ENCODE assay signal across 35 mouse cellular contexts in the genomic region with DNA sequence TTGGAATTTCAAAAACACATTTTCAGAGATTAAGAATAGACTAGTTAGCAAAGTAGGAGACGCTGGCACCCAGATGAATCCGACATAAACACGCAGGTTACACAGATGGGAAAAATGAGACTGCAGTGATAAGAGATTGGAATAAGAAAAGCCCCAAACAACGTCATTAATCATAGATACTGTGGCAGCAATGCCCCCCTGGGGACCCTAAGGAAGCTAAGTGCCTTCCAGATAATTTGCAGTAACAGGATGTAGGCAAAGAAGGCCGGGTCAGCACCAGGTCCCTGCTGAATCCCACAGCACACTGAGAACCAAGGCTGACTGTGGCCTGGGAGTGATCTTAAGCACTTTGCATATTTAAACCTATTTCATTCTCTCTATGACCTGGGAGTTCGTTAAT. TPM values are rescaled to one million over a fixed set of nuclear protein-coding genes. Genes with fewer than 3 reads are reported as not detected.
DNase-seq lines count a peak whose midpoint lies in the region; ATAC-seq and TF ChIP-seq lines count a peak whose summit lies in the region.
"Had no signal": no experiment of that assay in that cellular context is flagged by ENCODE, and none has a peak within 500 bp of the region (broad histone marks: within the 10 kb centered on the region; RNA-seq: fewer than 3 reads in every experiment).

No protein-coding gene starts in this region.

- 55% methylated on average over 6 of the region's 6 CpGs for WGBS in hindbrain, embryonic 11.5 days
- WGBS in hindbrain, embryonic 16.5 days: 39% methylated on average over 6 of the region's 6 CpGs
- WGBS in midbrain, embryonic 13.5 days: 56% methylated on average over 6 of the region's 6 CpGs
- 54% methylated on average over 6 of the region's 6 CpGs for WGBS in midbrain, postnatal 0 days
- WGBS in hindbrain, embryonic 13.5 days: 43% methylated on average over 6 of the region's 6 CpGs

- no peaks in the 10 kb centered on the region for H3K4me1 ChIP-seq in hindbrain, embryonic 11.5 days (replicated peaks; ENCODE audit: control insufficient read depth, insufficient read depth, low read length)
- no peaks in the 10 kb centered on the region for H3K4me1 ChIP-seq in hindbrain, embryonic 16.5 days (ENCODE audit: control insufficient read depth, insufficient read depth, low read depth, low read length)
- H3K4me1 ChIP-seq in midbrain, embryonic 13.5 days (replicated peaks): peaks cover 11% of the 10 kb centered on the region
- H3K4me1 ChIP-seq in midbrain, postnatal 0 days (ENCODE audit: insufficient read depth, low read length): no peaks in the 10 kb centered on the region
- H3K4me1 ChIP-seq in hindbrain, embryonic 13.5 days (replicated peaks): peaks cover 19% of the 10 kb centered on the region
- H3K4me1 ChIP-seq: intestine, embryonic 15.5 days; limb, embryonic 15.5 days; liver, embryonic 13.5 days; megakaryocyte, embryonic 14.5 days had no signal

- H3K4me3 ChIP-seq in hindbrain, embryonic 11.5 days (ENCODE audit: low read depth, low read length): no peak overlapping the region
- no peak overlapping the region for H3K4me3 ChIP-seq in hindbrain, embryonic 16.5 days (ENCODE audit: low read length)
- H3K4me3 ChIP-seq in midbrain, embryonic 13.5 days (replicated peaks): no peak overlapping the region
- H3K4me3 ChIP-seq in midbrain, postnatal 0 days (ENCODE audit: low read depth, low read length): no peak overlapping the region
- H3K4me3 ChIP-seq in hindbrain, embryonic 13.5 days: no peak overlapping the region
- H3K4me3 ChIP-seq: embryonic facial prominence, embryonic 13.5 days; forebrain, embryonic 10.5 days; heart, adult 2 months; heart, embryonic 12.5 days; intestine, embryonic 15.5 days; kidney, embryonic 15.5 days; limb, embryonic 10.5 days; limb, embryonic 15.5 days; liver, embryonic 13.5 days; myocyte had no signal

- H3K4me2 ChIP-seq in hindbrain, embryonic 11.5 days (replicated peaks; ENCODE audit: low read depth, low read length): no peak overlapping the region
- no peak overlapping the region for H3K4me2 ChIP-seq in hindbrain, embryonic 16.5 days (ENCODE audit: low read length)
- no peak overlapping the region for H3K4me2 ChIP-seq in midbrain, embryonic 13.5 days (replicated peaks)
- H3K4me2 ChIP-seq in midbrain, postnatal 0 days (ENCODE audit: low read depth, low read length, poor library complexity, severe bottlenecking): no peak overlapping the region
- H3K4me2 ChIP-seq in hindbrain, embryonic 13.5 days: no peak overlapping the region
- H3K4me2 ChIP-seq: heart, embryonic 12.5 days; intestine, embryonic 15.5 days; kidney, embryonic 15.5 days; limb, embryonic 15.5 days; liver, embryonic 13.5 days had no signal

- ATAC-seq in hindbrain, embryonic 11.5 days (ENCODE audit: low FRiP score): peak; percentile 45; the same call in 1 of the 2 replicates
- ATAC-seq in hindbrain, embryonic 16.5 days: no peak
- no peak for ATAC-seq in midbrain, embryonic 13.5 days
- no peak for ATAC-seq in midbrain, postnatal 0 days (ENCODE audit: low FRiP score)
- no peak for ATAC-seq in hindbrain, embryonic 13.5 days (ENCODE audit: low FRiP score)
- ATAC-seq: activated CD4-positive, CD25-positive, alpha-beta regulatory T cell, adult 4 months; forebrain, embryonic 16.5 days; intestine, embryonic 15.5 days; lung, postnatal 0 days; midbrain, embryonic 16.5 days had no signal

- TF ChIP-seq CTCF in midbrain, postnatal 0 days (IDR thresholded peaks at IDR 0.05): no peak

- H3K36me3 ChIP-seq in hindbrain, embryonic 11.5 days (ENCODE audit: control insufficient read depth, insufficient read depth, low read length): no peaks in the 10 kb centered on the region
- H3K36me3 ChIP-seq in hindbrain, embryonic 16.5 days (ENCODE audit: control insufficient read depth, insufficient read depth, low read length): no peaks in the 10 kb centered on the region
- no peaks in the 10 kb centered on the region for H3K36me3 ChIP-seq in midbrain, embryonic 13.5 days
- no peaks in the 10 kb centered on the region for H3K36me3 ChIP-seq in midbrain, postnatal 0 days (ENCODE audit: insufficient read depth, low read length)
- H3K36me3 ChIP-seq in hindbrain, embryonic 13.5 days: no peaks in the 10 kb centered on the region
- H3K36me3 ChIP-seq: embryonic facial prominence, embryonic 13.5 days; forebrain, embryonic 10.5 days; heart, embryonic 12.5 days; intestine, embryonic 15.5 days; kidney, embryonic 15.5 days; limb, embryonic 10.5 days; limb, embryonic 15.5 days; liver, embryonic 13.5 days had no signal

- no peaks in the 10 kb centered on the region for H3K9me3 ChIP-seq in hindbrain, embryonic 11.5 days (ENCODE audit: control insufficient read depth, low read length)
- no peaks in the 10 kb centered on the region for H3K9me3 ChIP-seq in hindbrain, embryonic 16.5 days (ENCODE audit: control insufficient read depth, low read length)
- 0 out of 2 replicates have a peak, but pooled peaks cover 5% of the 10 kb centered on the region for H3K9me3 ChIP-seq in midbrain, embryonic 13.5 days
- H3K9me3 ChIP-seq in midbrain, postnatal 0 days (ENCODE audit: low read length): no peaks in the 10 kb centered on the region
- H3K9me3 ChIP-seq in hindbrain, embryonic 13.5 days: 0 out of 2 replicates have a peak, but pooled peaks cover 2% of the 10 kb centered on the region
- H3K9me3 ChIP-seq: intestine, embryonic 15.5 days; kidney, embryonic 15.5 days; limb, embryonic 10.5 days; limb, embryonic 15.5 days; liver, embryonic 13.5 days had no signal

- intact Hi-C loops in heart, postnatal 25 days (cut with DNase I): no loop called here

- peak; percentile 59 for DNase-seq in hindbrain, embryonic 11.5 days (ENCODE audit: low spot score)
- DNase-seq in midbrain, postnatal 0 days (ENCODE audit: low spot score): no peak
- peak; percentile 59 for DNase-seq in mesoderm, embryonic 11.5 days (ENCODE audit: low read depth, low spot score)
- DNase-seq in heart, postnatal 25 days (ENCODE audit: low spot score): no peak
- DNase-seq: adrenal gland, adult 2 months; adrenal gland, postnatal 36 days; B cell, adult 2 months; cerebellum, adult 2 months; cerebellum, postnatal 14 days; heart, adult 2 months; kidney, postnatal 4 days; liver, embryonic 13.5 days; lung, adult 18-20 months; lung, postnatal 4 days; right cerebral cortex, postnatal 4 days; thymus, adult 18-20 months; thymus, postnatal 25 days had no signal

- H3K27me3 ChIP-seq in hindbrain, embryonic 11.5 days (ENCODE audit: control insufficient read depth, insufficient read depth, low read length): no peaks in the 10 kb centered on the region
- H3K27me3 ChIP-seq in hindbrain, embryonic 16.5 days (replicated peaks; ENCODE audit: control insufficient read depth, insufficient read depth, low read length): no peaks in the 10 kb centered on the region
- H3K27me3 ChIP-seq in midbrain, embryonic 13.5 days: no peaks in the 10 kb centered on the region
- no peaks in the 10 kb centered on the region for H3K27me3 ChIP-seq in midbrain, postnatal 0 days (ENCODE audit: insufficient read depth, low read length)
- no peaks in the 10 kb centered on the region for H3K27me3 ChIP-seq in hindbrain, embryonic 13.5 days
- H3K27me3 ChIP-seq: embryonic facial prominence, embryonic 13.5 days; heart, embryonic 12.5 days; intestine, embryonic 15.5 days; kidney, embryonic 15.5 days; limb, embryonic 15.5 days; liver, embryonic 13.5 days; megakaryocyte, embryonic 14.5 days had no signal

- H3K27ac ChIP-seq in hindbrain, embryonic 11.5 days (ENCODE audit: low read depth, low read length): no peak overlapping the region
- H3K27ac ChIP-seq in hindbrain, embryonic 16.5 days (ENCODE audit: low read depth, low read length): no peak overlapping the region
- 0 out of 2 replicates have a peak overlapping the region, but pooled peaks have one; percentile 35 for H3K27ac ChIP-seq in midbrain, embryonic 13.5 days
- no peak overlapping the region for H3K27ac ChIP-seq in midbrain, postnatal 0 days (ENCODE audit: low read depth, low read length)
- peak overlapping the region; percentile 52 for H3K27ac ChIP-seq in hindbrain, embryonic 13.5 days
- H3K27ac ChIP-seq: embryonic facial prominence, embryonic 13.5 days; forebrain, embryonic 10.5 days; heart, adult 2 months; intestine, embryonic 15.5 days; kidney, embryonic 15.5 days; limb, embryonic 10.5 days; limb, embryonic 15.5 days; liver, embryonic 13.5 days; stomach, postnatal 0 days had no signal

- no peak overlapping the region for H3K9ac ChIP-seq in hindbrain, embryonic 11.5 days (ENCODE audit: low read depth, low read length)
- H3K9ac ChIP-seq in hindbrain, embryonic 16.5 days (ENCODE audit: low read depth, low read length): no peak overlapping the region
- H3K9ac ChIP-seq in midbrain, embryonic 13.5 days (replicated peaks): no peak overlapping the region
- H3K9ac ChIP-seq in midbrain, postnatal 0 days (replicated peaks; ENCODE audit: low read length, poor library complexity, severe bottlenecking): no peak overlapping the region; the same call in 1 of the 2 replicates
- no peak overlapping the region for H3K9ac ChIP-seq in hindbrain, embryonic 13.5 days
- H3K9ac ChIP-seq: embryonic facial prominence, embryonic 13.5 days; heart, embryonic 12.5 days; intestine, embryonic 15.5 days; kidney, embryonic 15.5 days; limb, embryonic 15.5 days; liver, embryonic 13.5 days had no signal

RNA-seq across cellular contexts. Expression of a gene that starts 27.5 kb away (rescaled TPM):
- polyA plus RNA-seq in hindbrain, embryonic 11.5 days (2014; fragmentation: Nextera tagmentation; extraction: Ambion mirVana): 13.5 and 16.8 TPM in 2 replicates
- 9.2 and 12.2 TPM in 2 replicates for polyA plus RNA-seq in hindbrain, embryonic 16.5 days (2015; fragmentation: Nextera tagmentation; extraction: Ambion mirVana)
- 20.5 and 21.2 TPM in 2 replicates for polyA plus RNA-seq in midbrain, embryonic 13.5 days (2015; fragmentation: Nextera tagmentation; extraction: Ambion mirVana)
- total RNA-seq in midbrain, postnatal 0 days (2014; rRNA removed): 17.4 and 20.1 TPM in 2 replicates
- 13.5 and 16.2 TPM in 2 replicates for polyA plus RNA-seq in midbrain, postnatal 0 days (2015; fragmentation: Nextera tagmentation; extraction: Ambion mirVana)
- 18.0 and 18.3 TPM in 2 replicates for polyA plus RNA-seq in hindbrain, embryonic 13.5 days (2015; fragmentation: Nextera tagmentation; extraction: Ambion mirVana)
- total RNA-seq in heart, postnatal 25 days (2021): under 1 TPM in 1 of 2 experiments, not detected in 1; 0.22 TPM
- total RNA-seq: hematopoietic stem cell, adult 5-6 weeks had no signal
- polyA plus RNA-seq: activated CD4-positive, CD25-positive, alpha-beta regulatory T cell, adult 4 months; myocyte had no signal

Comparison
In these comparisons a context has a peak if more than half of its experiments do, and no peak if none do; other contexts are left out.
1. H3K27ac ChIP-seq: peak in midbrain, embryonic 13.5 days (single experiment) and hindbrain, embryonic 13.5 days (single experiment); none in hindbrain, embryonic 11.5 days (single experiment), hindbrain, embryonic 16.5 days (single experiment) and midbrain, postnatal 0 days (single experiment).
2. DNase-seq: peak in hindbrain, embryonic 11.5 days (single experiment) and mesoderm, embryonic 11.5 days (single experiment); none in midbrain, postnatal 0 days (single experiment) and heart, postnatal 25 days (single experiment).